Mouse (Mus musculus) testis, adult 2 months (tissue): ENCODE measurements at regions not wholly inside any gene's neighbourhood (a gene's known extent, or its start where the extent isn't known, plus 50 kb on each side); places are given as distances from the start of the nearest gene placed in this dataset.

Experiments used
- H3K27ac ChIP-seq: fragments of 200-500 bp; 2 replicates; pipeline ENCODE4 v1.5.1; 2012; ENCODE audit warnings: low read depth, low read length; ENCODE audit not compliant: control insufficient read depth, insufficient read depth
- H3K27me3 ChIP-seq: fragments of 200-500 bp; 2 replicates; pipeline ENCODE4 v1.6.1; 2012; ENCODE audit warnings: mild to moderate bottlenecking, low read length, moderate library complexity; ENCODE audit not compliant: control insufficient read depth, insufficient read depth
- H3K36me3 ChIP-seq: fragments of 200-500 bp; 2 replicates; pipeline ENCODE4 v1.6.1; 2012; ENCODE audit warnings: mild to moderate bottlenecking, low read length; ENCODE audit not compliant: control insufficient read depth, insufficient read depth
- H3K4me1 ChIP-seq: fragments of 200-500 bp; 2 replicates; pipeline ENCODE4 v1.6.1; 2012; ENCODE audit warnings: low read length; ENCODE audit not compliant: control insufficient read depth, insufficient read depth
- H3K4me3 ChIP-seq: fragments of 200-500 bp; 2 replicates; pipeline ENCODE4 v1.5.1; 2012; ENCODE audit warnings: low read depth, mild to moderate bottlenecking, low read length, moderate library complexity, mixed read lengths; ENCODE audit not compliant: control insufficient read depth
- CTCF ChIP-seq: fragments of 200-500 bp; IDR thresholded peaks from 2 replicates; pipeline ENCODE4 v1.5.1; 2012; ENCODE audit warnings: low read depth, mild to moderate bottlenecking, inconsistent platforms, low read length, moderate library complexity; ENCODE audit not compliant: control insufficient read depth, insufficient read depth, insufficient replicate concordance
- POLR2A ChIP-seq: fragments of 200-500 bp; IDR thresholded peaks from 2 replicates; pipeline ENCODE4 v1.6.1; 2012; ENCODE audit warnings: low read depth, mild to moderate bottlenecking, inconsistent platforms, low read length, moderate library complexity; ENCODE audit not compliant: control insufficient read depth

DNA sequence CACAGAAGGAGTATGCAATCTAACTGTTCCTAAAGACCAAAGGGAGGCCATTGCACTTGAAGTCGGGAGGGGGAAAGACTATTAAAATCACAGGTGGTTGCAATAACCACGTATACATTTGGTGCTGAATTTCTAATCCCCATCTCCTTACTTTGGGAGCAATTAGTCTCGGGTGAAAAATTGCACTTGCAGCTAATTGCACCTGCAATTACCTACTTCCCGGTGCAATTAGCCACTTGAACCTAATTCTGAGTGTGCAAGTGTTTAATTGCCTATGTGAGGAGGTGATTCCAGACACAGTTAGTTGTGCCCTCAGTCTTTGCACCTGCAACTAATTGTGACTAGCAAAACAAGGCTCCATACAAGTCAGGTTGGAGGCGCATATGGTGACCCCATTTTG, 442.1 kb upstream of the Smim15 start:
- H3K4me1 ChIP-seq, result peaks cover 4% of the 10 kb centered on the region
- no peak overlapping the region for H3K27ac ChIP-seq
- no peaks in the 10 kb centered on the region for H3K27me3 ChIP-seq
- no peak overlapping the region for H3K4me3 ChIP-seq
- TF ChIP-seq POLR2A, result no peak
- TF ChIP-seq CTCF, result no peak
- no peaks in the 10 kb centered on the region for H3K36me3 ChIP-seq

DNA sequence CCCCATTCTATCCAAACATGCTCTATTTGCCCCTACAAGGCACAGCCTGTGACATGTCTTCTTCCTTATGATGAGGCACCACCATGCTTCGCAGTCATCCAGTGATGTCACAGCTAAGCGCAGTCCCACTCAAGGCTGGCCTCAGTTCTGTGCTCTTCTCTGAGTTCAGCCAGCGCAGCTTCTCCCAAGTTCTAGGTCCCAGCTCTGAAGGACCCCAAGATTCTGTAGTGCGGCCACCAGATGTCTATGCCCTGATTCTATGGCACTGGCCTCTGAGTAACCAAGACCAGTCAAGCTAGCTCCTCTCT, 443.2 kb upstream of the Smim15 start:
- no peaks in the 10 kb centered on the region for H3K36me3 ChIP-seq
- TF ChIP-seq CTCF, result no peak
- TF ChIP-seq POLR2A, result no peak
- no peak overlapping the region for H3K27ac ChIP-seq
- H3K4me1 ChIP-seq, result peaks cover 4% of the 10 kb centered on the region
- H3K27me3 ChIP-seq, result no peaks in the 10 kb centered on the region
- no peak overlapping the region for H3K4me3 ChIP-seq

DNA sequence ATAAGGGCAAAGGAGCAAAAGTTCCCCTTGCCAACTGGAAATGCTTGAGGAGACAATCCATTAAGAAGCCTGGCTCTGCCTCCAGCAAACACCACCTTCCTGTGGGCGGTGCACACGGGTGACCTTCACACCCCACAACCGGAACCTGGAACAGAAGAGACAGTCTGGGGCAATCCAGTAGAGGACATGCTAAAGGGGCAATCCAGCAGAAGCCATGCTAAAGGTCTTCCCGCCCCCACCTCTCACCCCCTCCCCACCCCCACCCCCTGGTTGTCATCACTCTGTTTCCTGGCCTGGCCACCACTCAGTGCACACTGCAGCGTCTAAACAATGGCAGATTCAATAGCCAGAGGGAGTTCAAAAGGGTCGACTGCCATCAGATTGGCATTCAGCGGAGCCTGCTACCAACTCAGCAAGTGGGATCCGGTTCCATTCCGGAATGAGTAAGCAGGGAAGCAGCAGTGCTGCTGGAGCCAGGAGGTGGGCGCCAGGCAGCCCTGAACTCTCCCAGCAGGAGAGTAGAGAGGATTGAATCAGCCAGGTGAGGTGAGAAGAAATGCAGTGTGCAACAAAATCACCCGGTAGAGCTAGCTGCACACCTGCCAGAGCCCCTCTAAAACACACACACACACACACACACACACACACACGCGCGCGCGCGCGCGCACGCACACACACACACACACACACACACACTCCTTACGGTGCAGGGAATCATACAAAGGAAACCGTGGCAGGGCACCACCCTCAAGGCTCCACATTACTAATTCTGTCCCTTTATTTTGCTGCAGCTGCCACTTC, 443.7 kb upstream of the Smim15 start:
- Histone ChIP-seq H3K4me3 (no peak overlapping the region), H3K27me3 (no peaks in the 10 kb centered on the region), H3K36me3 (no peaks in the 10 kb centered on the region), H3K4me1 (peaks cover 4% of the 10 kb centered on the region), H3K27ac (no peak overlapping the region)
- TF ChIP-seq POLR2A, result no peak
- no peak for TF ChIP-seq CTCF

DNA sequence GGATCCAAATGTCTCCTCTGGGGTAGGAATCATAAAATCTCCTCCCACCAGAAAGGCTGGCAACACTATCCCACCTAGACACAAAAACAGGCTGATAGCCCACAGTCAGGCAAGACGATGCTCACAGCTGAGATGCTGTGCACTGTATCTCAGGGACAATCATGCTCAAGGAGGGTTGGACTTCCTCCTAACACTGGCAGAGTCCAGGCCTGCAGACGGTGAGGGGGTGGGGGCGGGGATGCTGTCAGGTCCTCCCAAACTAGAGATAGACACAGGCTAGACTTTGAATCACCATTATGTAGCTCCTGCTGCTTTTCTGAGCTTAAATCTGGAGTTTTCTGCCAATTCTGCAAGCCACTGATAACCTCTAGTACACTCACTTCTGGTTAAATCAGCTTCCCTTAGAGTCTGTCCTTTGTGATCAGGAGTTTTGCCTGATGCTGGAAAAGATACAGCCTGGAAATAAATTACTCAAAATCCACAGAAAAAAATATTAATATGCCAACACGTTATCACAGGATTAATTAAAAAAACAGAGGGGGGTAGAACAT, 445.1 kb upstream of the Smim15 start:
- TF ChIP-seq CTCF, result no peak
- no peak for TF ChIP-seq POLR2A
- Histone ChIP-seq H3K27me3 (no peaks in the 10 kb centered on the region), H3K4me1 (peaks cover 4% of the 10 kb centered on the region), H3K36me3 (no peaks in the 10 kb centered on the region), H3K4me3 (no peak overlapping the region), H3K27ac (no peak overlapping the region)

GRCm38 (mm10) chr13:107598391-107598790, 445.9 kb upstream of the Smim15 start:
- TF ChIP-seq CTCF (no peak), POLR2A (no peak)
- Histone ChIP-seq H3K4me3 (no peak overlapping the region), H3K27ac (no peak overlapping the region), H3K36me3 (no peaks in the 10 kb centered on the region), H3K4me1 (peaks cover 4% of the 10 kb centered on the region), H3K27me3 (no peaks in the 10 kb centered on the region)

GRCm38 (mm10) chr13:107597217-107597616, 447.0 kb upstream of the Smim15 start:
- Histone ChIP-seq H3K4me1 (peaks cover 4% of the 10 kb centered on the region), H3K27me3 (no peaks in the 10 kb centered on the region), H3K27ac (no peak overlapping the region), H3K36me3 (no peaks in the 10 kb centered on the region), H3K4me3 (no peak overlapping the region)
- TF ChIP-seq CTCF (no peak), POLR2A (no peak)

DNA sequence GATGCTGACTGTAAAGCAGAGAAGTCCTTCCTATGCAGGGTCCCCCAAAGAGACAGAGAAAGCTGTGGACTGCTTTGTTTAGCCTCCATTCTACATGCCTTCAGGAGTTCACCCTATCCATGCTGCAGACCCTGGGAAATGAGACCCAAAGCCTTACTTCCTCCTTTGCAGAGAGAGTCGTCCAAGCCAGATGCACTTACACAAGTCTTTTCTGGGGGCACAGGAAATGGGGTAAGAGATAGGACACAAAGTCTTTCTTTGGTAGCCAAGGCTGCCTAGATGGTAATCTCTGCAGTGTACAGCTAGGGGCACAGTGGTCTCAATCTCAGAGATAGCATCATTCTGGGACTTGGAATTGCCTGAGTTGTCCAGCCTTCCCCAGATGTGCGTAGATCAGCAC, 448.1 kb upstream of the Smim15 start:
- no peak overlapping the region for H3K27ac ChIP-seq
- TF ChIP-seq CTCF, result no peak
- no peak for TF ChIP-seq POLR2A
- no peaks in the 10 kb centered on the region for H3K27me3 ChIP-seq
- H3K36me3 ChIP-seq, result no peaks in the 10 kb centered on the region
- peaks cover 4% of the 10 kb centered on the region for H3K4me1 ChIP-seq
- H3K4me3 ChIP-seq, result no peak overlapping the region
